Mouse (Mus musculus) cortical plate, adult 2 months (tissue): ENCODE measurements around the gene Nfxl1.
"Not testable (repeated sequence)": the region's sequence is repeated elsewhere in the genome, so short reads cannot be mapped to it uniquely, and the experiment has no call there.

Experiments
- CTCF ChIP-seq: fragments of 200-500 bp; IDR thresholded peaks from 2 replicates; pipeline ENCODE4 v1.5.1; 2011; ENCODE audit warnings: mild to moderate bottlenecking, control low read depth, low read length; ENCODE audit not compliant: insufficient read depth; ENCODE audit errors: extremely low read depth
- POLR2A ChIP-seq: fragments of 200-500 bp; IDR thresholded peaks from 2 replicates; pipeline ENCODE4 v1.6.1; 2011; ENCODE audit warnings: mild to moderate bottlenecking, low read length, control low read depth; ENCODE audit not compliant: insufficient read depth; ENCODE audit errors: extremely low read depth

- TF ChIP-seq CTCF, POLR2A: not testable (repeated sequence)
Observed at GRCm38 (mm10) chr5:72586667-72587191, 27.2 kb upstream of the Nfxl1 start.
